18 mouse cellular contexts compared by ENCODE assay signal in genomic region chr10:91580959-91581358, GRCm38 (mm10).
DNase-seq lines count a peak whose midpoint lies in the region; ATAC-seq and TF ChIP-seq lines count a peak whose summit lies in the region.
"Had no signal": no experiment of that assay in that cellular context is flagged by ENCODE, and none has a peak within 500 bp of the region (broad histone marks: within the 10 kb centered on the region; RNA-seq: fewer than 3 reads in every experiment).

No protein-coding gene starts in this region.

- H3K4me2 ChIP-seq in kidney, embryonic 14.5 days (replicated peaks; ENCODE audit: low read depth, low read length), result peak overlapping the region; percentile 19
- peak overlapping the region; percentile 10; the same call in 1 of the 2 replicates for H3K4me2 ChIP-seq in hindbrain, embryonic 15.5 days
- H3K4me2 ChIP-seq in midbrain, postnatal 0 days (ENCODE audit: low read depth, low read length, poor library complexity, severe bottlenecking), result no peak overlapping the region
- no peak overlapping the region for H3K4me2 ChIP-seq in intestine, embryonic 16.5 days (ENCODE audit: low read depth, low read length)
- H3K4me2 ChIP-seq: forebrain, embryonic 12.5 days; heart, embryonic 13.5 days; liver, embryonic 11.5 days had no signal

- peak; percentile 81 for ATAC-seq in kidney, embryonic 14.5 days (ENCODE audit: low FRiP score, low TSS enrichment)
- no peak for ATAC-seq in hindbrain, embryonic 15.5 days (ENCODE audit: low FRiP score, low read depth)
- no peak for ATAC-seq in midbrain, postnatal 0 days (ENCODE audit: low FRiP score)
- ATAC-seq in activated CD4-positive, CD25-positive, alpha-beta regulatory T cell, adult 4 months, result no peak
- no peak for ATAC-seq in intestine, embryonic 16.5 days

- DNase-seq in kidney, postnatal 14 days, result no peak
- peak; percentile 11 for DNase-seq in MN1 (ENCODE audit: low spot score)
- peak; percentile 47 for DNase-seq in midbrain, postnatal 0 days (ENCODE audit: low spot score)
- no peak for DNase-seq in thymus, postnatal 4 days
- DNase-seq: kidney, postnatal 25 days; lung, adult 18-20 months; right cerebral cortex, postnatal 14 days had no signal

- H3K9me3 ChIP-seq in kidney, embryonic 14.5 days (ENCODE audit: control insufficient read depth, low read length), result no peaks in the 10 kb centered on the region
- no peaks in the 10 kb centered on the region for H3K9me3 ChIP-seq in hindbrain, embryonic 15.5 days
- no peaks in the 10 kb centered on the region for H3K9me3 ChIP-seq in midbrain, postnatal 0 days (ENCODE audit: low read length)
- H3K9me3 ChIP-seq in intestine, embryonic 16.5 days (ENCODE audit: control insufficient read depth, low read length), result no peaks in the 10 kb centered on the region
- H3K9me3 ChIP-seq: forebrain, embryonic 12.5 days; heart, embryonic 13.5 days; limb, embryonic 10.5 days had no signal

- H3K27me3 ChIP-seq in kidney, embryonic 14.5 days (ENCODE audit: control insufficient read depth, insufficient read depth, low read length), result no peaks in the 10 kb centered on the region
- no peaks in the 10 kb centered on the region for H3K27me3 ChIP-seq in hindbrain, embryonic 15.5 days
- H3K27me3 ChIP-seq in midbrain, postnatal 0 days (ENCODE audit: insufficient read depth, low read length), result no peaks in the 10 kb centered on the region
- H3K27me3 ChIP-seq in intestine, embryonic 16.5 days (replicated peaks; ENCODE audit: control insufficient read depth, insufficient read depth, low read length), result no peaks in the 10 kb centered on the region
- H3K27me3 ChIP-seq: forebrain, embryonic 12.5 days; heart, embryonic 13.5 days; megakaryocyte, embryonic 14.5 days had no signal

- H3K27ac ChIP-seq in kidney, embryonic 14.5 days (ENCODE audit: low read depth, low read length), result no peak overlapping the region
- no peak overlapping the region for H3K27ac ChIP-seq in hindbrain, embryonic 15.5 days (replicated peaks)
- H3K27ac ChIP-seq in midbrain, postnatal 0 days (ENCODE audit: low read depth, low read length), result no peak overlapping the region
- H3K27ac ChIP-seq in intestine, embryonic 16.5 days (ENCODE audit: low read length), result no peak overlapping the region
- H3K27ac ChIP-seq: forebrain, embryonic 12.5 days; heart, embryonic 13.5 days; left cerebral cortex, adult 2 months; limb, embryonic 10.5 days had no signal

- TF ChIP-seq CTCF in midbrain, postnatal 0 days (IDR thresholded peaks at IDR 0.05), result no peak

- no peak overlapping the region for H3K4me3 ChIP-seq in kidney, embryonic 14.5 days (ENCODE audit: low read length)
- no peak overlapping the region for H3K4me3 ChIP-seq in hindbrain, embryonic 15.5 days
- no peak overlapping the region for H3K4me3 ChIP-seq in midbrain, postnatal 0 days (ENCODE audit: low read depth, low read length)
- H3K4me3 ChIP-seq in intestine, embryonic 16.5 days (ENCODE audit: low read length), result no peak overlapping the region
- H3K4me3 ChIP-seq: forebrain, embryonic 12.5 days; heart, embryonic 13.5 days; left cerebral cortex, adult 2 months; limb, embryonic 10.5 days; megakaryocyte, embryonic 14.5 days had no signal

- WGBS in kidney, embryonic 14.5 days, result 27% methylated on average over 11 of the region's 11 CpGs
- WGBS in hindbrain, embryonic 15.5 days, result 31% methylated on average over 11 of the region's 11 CpGs
- WGBS in midbrain, postnatal 0 days, result 59% methylated on average over 11 of the region's 11 CpGs
- WGBS in intestine, embryonic 16.5 days, result 54% methylated on average over 11 of the region's 11 CpGs

- H3K36me3 ChIP-seq in kidney, embryonic 14.5 days (ENCODE audit: control insufficient read depth, insufficient read depth, low read length), result no peaks in the 10 kb centered on the region
- no peaks in the 10 kb centered on the region for H3K36me3 ChIP-seq in hindbrain, embryonic 15.5 days
- no peaks in the 10 kb centered on the region for H3K36me3 ChIP-seq in midbrain, postnatal 0 days (ENCODE audit: insufficient read depth, low read length)
- H3K36me3 ChIP-seq in intestine, embryonic 16.5 days (ENCODE audit: control insufficient read depth, insufficient read depth, low read length), result no peaks in the 10 kb centered on the region
- H3K36me3 ChIP-seq: forebrain, embryonic 12.5 days; G1E; heart, embryonic 13.5 days; limb, embryonic 10.5 days had no signal

- H3K9ac ChIP-seq in kidney, embryonic 14.5 days (ENCODE audit: low read depth, low read length), result no peak overlapping the region
- H3K9ac ChIP-seq in hindbrain, embryonic 15.5 days, result no peak overlapping the region
- H3K9ac ChIP-seq in midbrain, postnatal 0 days (replicated peaks; ENCODE audit: low read length, poor library complexity, severe bottlenecking), result no peak overlapping the region
- H3K9ac ChIP-seq in intestine, embryonic 16.5 days (ENCODE audit: low read depth, low read length), result no peak overlapping the region
- H3K9ac ChIP-seq: forebrain, embryonic 12.5 days; heart, embryonic 13.5 days had no signal

- peaks cover 10% of the 10 kb centered on the region; the same call in 1 of the 2 replicates for H3K4me1 ChIP-seq in kidney, embryonic 14.5 days (ENCODE audit: control insufficient read depth, insufficient read depth, low read length)
- peaks cover 3% of the 10 kb centered on the region; the same call in 1 of the 2 replicates for H3K4me1 ChIP-seq in hindbrain, embryonic 15.5 days (replicated peaks)
- H3K4me1 ChIP-seq in midbrain, postnatal 0 days (ENCODE audit: insufficient read depth, low read length), result no peaks in the 10 kb centered on the region
- H3K4me1 ChIP-seq in intestine, embryonic 16.5 days (ENCODE audit: control insufficient read depth, insufficient read depth, low read length), result no peaks in the 10 kb centered on the region
- H3K4me1 ChIP-seq: megakaryocyte, embryonic 14.5 days had no signal

Comparison
In these comparisons a context has a peak if more than half of its experiments do, and no peak if none do; other contexts are left out.
1. H3K4me2 ChIP-seq: peak in kidney, embryonic 14.5 days (single experiment) and hindbrain, embryonic 15.5 days (single experiment); none in midbrain, postnatal 0 days (single experiment) and intestine, embryonic 16.5 days (single experiment).
2. DNase-seq: peak in MN1 (single experiment) and midbrain, postnatal 0 days (single experiment); none in kidney, postnatal 14 days (single experiment) and thymus, postnatal 4 days (single experiment).